Mouse (Mus musculus) forebrain, embryonic 11.5 days (tissue): ENCODE measurements around the gene Gga1. TPM values are rescaled to one million over a fixed set of nuclear protein-coding genes. Genes with fewer than 3 reads are reported as not detected.
"Not testable (repeated sequence)": the region's sequence is repeated elsewhere in the genome, so short reads cannot be mapped to it uniquely, and the experiment has no call there.

Source experiments
- ATAC-seq: fragments of 200-750 bp; cut with Nextera tagmentation; replicated peaks from 2 replicates; pipeline ENCODE4 v1.8.0; 2017; ENCODE audit warnings: moderate TSS enrichment; ENCODE audit not compliant: low FRiP score
- DNase-seq: peaks from one replicate; pipeline ENCODE4 v3.0.0-alpha.2; 2017; ENCODE audit warnings: low spot score
- H3K27ac ChIP-seq: fragments of 300-500 bp; sonication (generic); 2 replicates; pipeline ENCODE4 v1.5.1; 2014; ENCODE audit warnings: low read depth, low read length
- H3K27me3 ChIP-seq: fragments of 300-500 bp; sonication (generic); 2 replicates; pipeline ENCODE4 v1.6.1; 2014; ENCODE audit warnings: mild to moderate bottlenecking, low read length, mixed read lengths; ENCODE audit not compliant: control insufficient read depth, insufficient read depth
- H3K36me3 ChIP-seq: fragments of 300-500 bp; sonication (generic); 2 replicates; pipeline ENCODE4 v1.6.1; 2014; ENCODE audit warnings: mild to moderate bottlenecking, low read length, moderate library complexity, mixed read lengths; ENCODE audit not compliant: control insufficient read depth, insufficient read depth
- H3K4me1 ChIP-seq: fragments of 300-500 bp; sonication (generic); replicated peaks from 2 replicates; pipeline ENCODE4 v1.6.1; 2014; ENCODE audit warnings: low read length, mixed read lengths; ENCODE audit not compliant: control insufficient read depth, insufficient read depth
- H3K4me2 ChIP-seq: fragments of 300-500 bp; sonication (generic); 2 replicates; pipeline ENCODE4 v1.6.1; 2014; ENCODE audit warnings: low read depth, mild to moderate bottlenecking, low read length, moderate library complexity, mixed read lengths; ENCODE audit not compliant: severe bottlenecking
- H3K4me3 ChIP-seq: fragments of 300-500 bp; sonication (generic); 2 replicates; pipeline ENCODE4 v1.5.1; 2014; ENCODE audit warnings: low read depth, low read length
- H3K9ac ChIP-seq: fragments of 300-500 bp; sonication (generic); 2 replicates; pipeline ENCODE4 v1.6.1; 2014; ENCODE audit warnings: low read length
- H3K9me3 ChIP-seq: fragments of 300-500 bp; sonication (generic); 2 replicates; pipeline ENCODE4 v1.6.1; 2016; ENCODE audit warnings: low read length, mixed read lengths; ENCODE audit not compliant: control insufficient read depth
- WGBS: fragments of 180-500 bp; shearing (Covaris S2); extraction: QIAGEN DNeasy Blood & Tissue Kit; methylation state at CpG from one replicate; pipeline ENCODE4 v1.1.7; 2014; 5-methylcytosine and 5-hydroxymethylcytosine counted together
- polyA plus RNA-seq: library from polyadenylated mRNA; unstranded; fragments of >200 nt; fragmentation: Nextera tagmentation; extraction: Ambion mirVana; gene quantifications from 2 replicates; pipeline ENCODE4 v1.2.1, GENCODE M21; 2014

Gga1 gene
- polyA plus RNA-seq, 1 experiment from 2014 or later: 47.8 TPM

GRCm38 (mm10) chr15:78842371-78843163, 34.4 kb upstream of the Gga1 start, which contains the start of gene Cdc42ep1:
TSS of gene Cdc42ep1 (plus strand) at chr15:78842624.
- peaks cover 18% of the 10 kb centered on the region for H3K4me1 ChIP-seq
- H3K4me2 ChIP-seq: peak within 1 kb of the TSS; percentile 80
- peak within 1 kb of the TSS; percentile 61 for H3K9ac ChIP-seq
- peak within 1 kb of the TSS; percentile 48 for H3K4me3 ChIP-seq
- H3K36me3 ChIP-seq: no peaks in the 10 kb centered on the region
- H3K27ac ChIP-seq: 0 out of 2 replicates have a peak within 1 kb of the TSS, but pooled peaks have one; percentile 25
- no peaks in the 10 kb centered on the region for H3K9me3 ChIP-seq
- no peak; the same call in 1 of the 2 replicates for ATAC-seq
- peak; percentile 69 for DNase-seq
- WGBS: under 1% methylated on average over 75 of the region's 86 CpGs
- peaks cover 40% of the 10 kb centered on the region for H3K27me3 ChIP-seq

- H3K27ac ChIP-seq: no peak overlapping the region
- 0 out of 2 replicates have a peak overlapping the region, but pooled peaks have one; percentile 1 for H3K4me3 ChIP-seq
- H3K9ac ChIP-seq: no peak overlapping the region; the same call in 1 of the 2 replicates
- no peaks in the 10 kb centered on the region for H3K9me3 ChIP-seq
- WGBS: 39% methylated on average over 21 of the region's 21 CpGs
- ATAC-seq (no peak), DNase-seq (no peak)
- H3K4me1 ChIP-seq: peaks cover 18% of the 10 kb centered on the region
- peaks cover 40% of the 10 kb centered on the region for H3K27me3 ChIP-seq
- no peaks in the 10 kb centered on the region for H3K36me3 ChIP-seq
- H3K4me2 ChIP-seq: no peak overlapping the region
These were observed 33.2 kb upstream of the Gga1 start for GRCm38 (mm10) chr15:78843581-78844469.

- Histone ChIP-seq H3K9ac (no peak overlapping the region), H3K9me3 (no peaks in the 10 kb centered on the region), H3K36me3 (no peaks in the 10 kb centered on the region), H3K4me2 (no peak overlapping the region), H3K27ac (no peak overlapping the region), H3K27me3 (peaks cover 40% of the 10 kb centered on the region), H3K4me1 (peaks cover 13% of the 10 kb centered on the region), H3K4me3 (no peak overlapping the region)
- WGBS: 49% methylated on average over 9 of the region's 9 CpGs
- no peak for DNase-seq
- ATAC-seq: no peak
These were observed 32.2 kb upstream of the Gga1 start for GRCm38 (mm10) chr15:78844791-78845190.

GRCm38 (mm10) chr15:78845321-78845720, 31.7 kb upstream of the Gga1 start:
- Histone ChIP-seq H3K4me2 (no peak overlapping the region), H3K36me3 (no peaks in the 10 kb centered on the region), H3K27me3 (peaks cover 40% of the 10 kb centered on the region), H3K4me1 (peaks cover 11% of the 10 kb centered on the region; the same call in 1 of the 2 replicates), H3K4me3 (no peak overlapping the region), H3K27ac (no peak overlapping the region), H3K9ac (no peak overlapping the region), H3K9me3 (no peaks in the 10 kb centered on the region)
- DNase-seq: no peak
- whole genome bisulfite sequencing: 80% methylated on average over 11 of the region's 11 CpGs
- ATAC-seq: no peak

GRCm38 (mm10) chr15:78845867-78846266, 31.1 kb upstream of the Gga1 start:
- H3K27ac ChIP-seq: no peak overlapping the region

GRCm38 (mm10) chr15:78846352-78846751, 30.6 kb upstream of the Gga1 start:
- ATAC-seq: no peak
- 81% methylated on average over 8 of the region's 8 CpGs for WGBS
- H3K27me3 ChIP-seq: peaks cover 33% of the 10 kb centered on the region
- H3K9ac ChIP-seq: no peak overlapping the region
- H3K4me3 ChIP-seq: no peak overlapping the region
- H3K4me2 ChIP-seq: no peak overlapping the region
- H3K27ac ChIP-seq: no peak overlapping the region
- H3K9me3 ChIP-seq: no peaks in the 10 kb centered on the region
- peaks cover 9% of the 10 kb centered on the region; the same call in 1 of the 2 replicates for H3K4me1 ChIP-seq
- no peaks in the 10 kb centered on the region for H3K36me3 ChIP-seq
- DNase-seq: no peak

More at GRCm38 (mm10) chr15:78845867-78846266, 31.1 kb upstream of the Gga1 start:
- H3K9me3 ChIP-seq: no peaks in the 10 kb centered on the region
- whole genome bisulfite sequencing: 88% methylated on average over 8 of the region's 8 CpGs
- no peaks in the 10 kb centered on the region for H3K36me3 ChIP-seq
- DNase-seq (no peak), ATAC-seq (no peak)
- peaks cover 36% of the 10 kb centered on the region for H3K27me3 ChIP-seq
- no peak overlapping the region for H3K4me2 ChIP-seq
- H3K4me3 ChIP-seq: no peak overlapping the region
- H3K4me1 ChIP-seq: peaks cover 9% of the 10 kb centered on the region; the same call in 1 of the 2 replicates
- H3K9ac ChIP-seq: no peak overlapping the region

- H3K4me2 ChIP-seq, H3K27ac ChIP-seq, H3K9ac ChIP-seq, ATAC-seq, H3K36me3 ChIP-seq, H3K4me3 ChIP-seq, DNase-seq, H3K9me3 ChIP-seq: not testable (repeated sequence)
- peaks cover 12% of the 10 kb centered on the region; the same call in 1 of the 2 replicates for H3K4me1 ChIP-seq
- WGBS: 83% methylated on average over 7 of the region's 7 CpGs
- peaks cover 29% of the 10 kb centered on the region for H3K27me3 ChIP-seq
These were observed 30.2 kb upstream of the Gga1 start for GRCm38 (mm10) chr15:78846805-78847204.

- Histone ChIP-seq H3K9ac (no peak overlapping the region), H3K27me3 (peaks cover 14% of the 10 kb centered on the region), H3K4me1 (peaks cover 3% of the 10 kb centered on the region; the same call in 1 of the 2 replicates), H3K27ac (no peak overlapping the region), H3K4me2 (no peak overlapping the region), H3K9me3 (no peaks in the 10 kb centered on the region), H3K36me3 (no peaks in the 10 kb centered on the region), H3K4me3 (no peak overlapping the region)
- DNase-seq: peak; percentile 86
- no peak for ATAC-seq
- 29% methylated on average over 5 of the region's 5 CpGs for WGBS
These were observed 28.5 kb upstream of the Gga1 start for GRCm38 (mm10) chr15:78848467-78848866.
